Mouse (Mus musculus): ENCODE data around the gene Hmcn1.

- TF ChIP-seq GATA1 (IDR thresholded peaks at IDR 0.05; ENCODE audit: low read length) (no peak), TAL1 (IDR thresholded peaks at IDR 0.05; ENCODE audit: low read length) (no peak)
Observed at GRCm38 (mm10) chr1:150556621-150557020, 436.6 kb downstream of the Hmcn1 start.
